Mouse (Mus musculus) midbrain, postnatal 0 days (tissue): ENCODE results near the gene Wdpcp. TPM values are rescaled to one million over a fixed set of nuclear protein-coding genes. Genes with fewer than 3 reads are reported as not detected.

ENCODE experiments used
- ATAC-seq: fragments of 200-750 bp; cut with Nextera tagmentation; 2 replicates; pipeline ENCODE4 v1.8.0; 2017; ENCODE audit warnings: moderate number of reproducible peaks, mild to moderate bottlenecking, moderate TSS enrichment, moderate library complexity; ENCODE audit not compliant: low FRiP score
- DNase-seq: peaks from one replicate; pipeline ENCODE4 v3.0.0-alpha.2; 2015; ENCODE audit warnings: low spot score
- H3K27ac ChIP-seq: fragments of 300-500 bp; sonication (generic); 2 replicates; pipeline ENCODE4 v1.5.1; 2014; ENCODE audit warnings: low read depth, mild to moderate bottlenecking, low read length, mixed read lengths
- H3K27me3 ChIP-seq: fragments of 300-500 bp; sonication (generic); 2 replicates; pipeline ENCODE4 v1.6.1; 2014; ENCODE audit warnings: low read length, control low read depth, mixed read lengths; ENCODE audit not compliant: insufficient read depth
- H3K36me3 ChIP-seq: fragments of 300-500 bp; sonication (generic); 2 replicates; pipeline ENCODE4 v1.6.1; 2014; ENCODE audit warnings: low read length, control low read depth, mixed read lengths; ENCODE audit not compliant: insufficient read depth
- H3K4me1 ChIP-seq: fragments of 300-500 bp; sonication (generic); 2 replicates; pipeline ENCODE4 v1.6.1; 2014; ENCODE audit warnings: mild to moderate bottlenecking, control low read depth, antibody characterized with exemption, low read length, mixed read lengths; ENCODE audit not compliant: insufficient read depth
- H3K4me2 ChIP-seq: fragments of 300-500 bp; sonication (generic); 2 replicates; pipeline ENCODE4 v1.6.1; 2014; ENCODE audit warnings: low read depth, mild to moderate bottlenecking, low read length, mixed read lengths; ENCODE audit not compliant: poor library complexity, severe bottlenecking
- H3K4me3 ChIP-seq: fragments of 300-500 bp; sonication (generic); 2 replicates; pipeline ENCODE4 v1.5.1; 2014; ENCODE audit warnings: low read depth, mild to moderate bottlenecking, low read length, moderate library complexity
- H3K9ac ChIP-seq: fragments of 300-500 bp; sonication (generic); replicated peaks from 2 replicates; pipeline ENCODE4 v1.6.1; 2014; ENCODE audit warnings: mild to moderate bottlenecking, low read length, moderate library complexity, mixed read lengths; ENCODE audit not compliant: poor library complexity, severe bottlenecking
- H3K9me3 ChIP-seq: fragments of 300-500 bp; sonication (generic); 2 replicates; pipeline ENCODE4 v1.6.1; 2016; ENCODE audit warnings: low read length, control low read depth
- CTCF ChIP-seq: IDR thresholded peaks from 2 replicates; pipeline ENCODE4 v1.5.1; 2016; ENCODE audit warnings: antibody characterized with exemption, mild to moderate bottlenecking
- WGBS: fragments of 180-500 bp; shearing (Covaris S2); extraction: QIAGEN DNeasy Blood & Tissue Kit; methylation state at CpG from one replicate; pipeline ENCODE4 v1.1.7; 2014; 5-methylcytosine and 5-hydroxymethylcytosine counted together
- polyA plus RNA-seq: library from polyadenylated mRNA; unstranded; fragments of >200 nt; fragmentation: Nextera tagmentation; extraction: Ambion mirVana; gene quantifications from 2 replicates; pipeline ENCODE4 v1.2.1, GENCODE M21; 2015
- total RNA-seq: library from RNA; depleted of rRNA; stranded (reverse); fragments of >200 nt; gene quantifications from 2 replicates; pipeline ENCODE4 v1.2.3, GENCODE M21; 2014

Gene Wdpcp
- total and polyA plus RNA-seq, 2 experiments from 2014 or later: 8.6 to 12.9 TPM

GRCm38 (mm10) chr11:21570973-21571372 lies 1.1 kb upstream of the Wdpcp start:
- no peaks in the 10 kb centered on the region for H3K27me3 ChIP-seq
- H3K9me3 ChIP-seq: no peaks in the 10 kb centered on the region
- DNase-seq (peak; percentile 47), ATAC-seq (no peak)
- peak overlapping the region; percentile 81 for H3K4me3 ChIP-seq
- peaks cover 5% of the 10 kb centered on the region for H3K36me3 ChIP-seq
- H3K4me1 ChIP-seq: peaks cover 8% of the 10 kb centered on the region
- peak overlapping the region; percentile 92 for H3K27ac ChIP-seq
- peak overlapping the region; percentile 87 for H3K9ac ChIP-seq
- H3K4me2 ChIP-seq: peak overlapping the region; percentile 57
- 6% methylated on average over 10 of the region's 10 CpGs for WGBS
- no peak for TF ChIP-seq CTCF

GRCm38 (mm10) chr11:21581472-21581871 lies 9.4 kb downstream of the Wdpcp start:
- Histone ChIP-seq H3K27ac (no peak overlapping the region), H3K27me3 (no peaks in the 10 kb centered on the region), H3K36me3 (no peaks in the 10 kb centered on the region), H3K4me1 (no peaks in the 10 kb centered on the region), H3K9ac (no peak overlapping the region), H3K4me2 (no peak overlapping the region), H3K4me3 (no peak overlapping the region), H3K9me3 (no peaks in the 10 kb centered on the region)
- DNase-seq (no peak), ATAC-seq (no peak)
- no peak for TF ChIP-seq CTCF
- WGBS: 80% methylated on average over 7 of the region's 7 CpGs

GRCm38 (mm10) chr11:21583286-21583685 lies 11.3 kb downstream of the Wdpcp start:
- ATAC-seq (no peak), DNase-seq (no peak)
- no peak overlapping the region for H3K9ac ChIP-seq
- WGBS: 57% methylated on average over 1 of the region's 1 CpGs
- no peak for TF ChIP-seq CTCF
- H3K4me1 ChIP-seq: no peaks in the 10 kb centered on the region
- no peaks in the 10 kb centered on the region for H3K9me3 ChIP-seq
- H3K4me3 ChIP-seq: no peak overlapping the region
- no peak overlapping the region for H3K4me2 ChIP-seq
- H3K27ac ChIP-seq: no peak overlapping the region
- H3K36me3 ChIP-seq: no peaks in the 10 kb centered on the region
- no peaks in the 10 kb centered on the region for H3K27me3 ChIP-seq

DNA sequence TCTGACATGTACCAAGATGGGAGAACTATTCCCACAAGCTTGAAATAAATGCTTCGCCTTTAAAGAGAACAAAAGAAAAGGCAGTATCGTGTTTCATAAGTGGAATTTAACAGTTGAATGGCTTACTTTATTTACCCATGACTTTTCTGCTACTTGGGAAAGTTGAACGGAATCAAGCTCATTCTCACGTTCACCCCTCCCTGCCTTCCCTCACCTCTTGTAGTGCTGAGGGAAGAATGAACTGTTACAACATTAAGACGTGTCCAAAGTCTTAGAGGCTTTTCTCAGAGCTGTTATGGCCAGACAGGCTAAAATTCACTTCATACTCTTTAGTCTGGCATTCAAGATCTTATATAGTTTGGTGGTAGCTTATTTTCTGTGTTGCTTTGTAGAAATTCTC lies 30.5 kb downstream of the Wdpcp start:
- no peaks in the 10 kb centered on the region for H3K27me3 ChIP-seq
- no peaks in the 10 kb centered on the region for H3K4me1 ChIP-seq
- H3K9ac ChIP-seq: no peak overlapping the region
- no peaks in the 10 kb centered on the region for H3K9me3 ChIP-seq
- no peak overlapping the region for H3K4me3 ChIP-seq
- no peak for DNase-seq
- TF ChIP-seq CTCF: no peak
- 27% methylated on average over 5 of the region's 5 CpGs for WGBS
- no peak overlapping the region for H3K4me2 ChIP-seq
- H3K36me3 ChIP-seq: no peaks in the 10 kb centered on the region
- no peak for ATAC-seq
- H3K27ac ChIP-seq: no peak overlapping the region

DNA sequence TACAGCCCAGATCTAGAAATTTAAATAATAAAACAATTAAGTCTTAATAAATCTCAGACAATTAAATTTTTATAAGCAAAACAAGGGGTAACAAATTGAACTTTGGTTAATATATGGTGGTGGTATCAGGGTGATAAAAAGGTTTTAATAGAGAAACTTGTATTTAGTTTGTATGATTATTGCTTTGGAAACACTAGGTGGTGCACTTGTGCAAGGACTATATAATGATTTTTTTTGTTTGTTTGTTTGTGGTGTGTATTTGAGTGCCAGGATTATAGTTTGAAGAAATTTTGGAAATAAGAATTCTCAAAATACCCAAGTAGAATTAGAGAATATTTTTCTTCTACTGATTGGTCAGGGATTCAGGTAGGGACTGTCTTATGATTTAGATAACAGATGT lies 43.9 kb downstream of the Wdpcp start:
- Histone ChIP-seq H3K9me3 (no peaks in the 10 kb centered on the region), H3K4me3 (no peak overlapping the region), H3K4me2 (no peak overlapping the region), H3K9ac (no peak overlapping the region), H3K36me3 (no peaks in the 10 kb centered on the region), H3K4me1 (no peaks in the 10 kb centered on the region), H3K27me3 (no peaks in the 10 kb centered on the region), H3K27ac (no peak overlapping the region)
- ATAC-seq (no peak), DNase-seq (peak; percentile 8)
- TF ChIP-seq CTCF: peak; percentile 66

GRCm38 (mm10) chr11:21634171-21634907 lies 62.3 kb downstream of the Wdpcp start:
- Histone ChIP-seq H3K27me3 (no peaks in the 10 kb centered on the region), H3K27ac (no peak overlapping the region), H3K4me3 (no peak overlapping the region), H3K9me3 (no peaks in the 10 kb centered on the region), H3K36me3 (no peaks in the 10 kb centered on the region), H3K9ac (no peak overlapping the region), H3K4me2 (no peak overlapping the region), H3K4me1 (no peaks in the 10 kb centered on the region)
- DNase-seq (no peak), ATAC-seq (no peak)
- 63% methylated on average over 9 of the region's 9 CpGs for WGBS
- no peak for TF ChIP-seq CTCF
